Mouse (Mus musculus): ENCODE measurements around the gene Fhl1. TPM values are rescaled to one million over a fixed set of nuclear protein-coding genes. Genes with fewer than 3 reads are reported as not detected.
A peak's percentile ranks its signal among the peaks of the same experiment; 100 is the strongest.

Gene Fhl1
- total RNA-seq, 1 experiment from 2014 or later: 0.67 TPM

DNA sequence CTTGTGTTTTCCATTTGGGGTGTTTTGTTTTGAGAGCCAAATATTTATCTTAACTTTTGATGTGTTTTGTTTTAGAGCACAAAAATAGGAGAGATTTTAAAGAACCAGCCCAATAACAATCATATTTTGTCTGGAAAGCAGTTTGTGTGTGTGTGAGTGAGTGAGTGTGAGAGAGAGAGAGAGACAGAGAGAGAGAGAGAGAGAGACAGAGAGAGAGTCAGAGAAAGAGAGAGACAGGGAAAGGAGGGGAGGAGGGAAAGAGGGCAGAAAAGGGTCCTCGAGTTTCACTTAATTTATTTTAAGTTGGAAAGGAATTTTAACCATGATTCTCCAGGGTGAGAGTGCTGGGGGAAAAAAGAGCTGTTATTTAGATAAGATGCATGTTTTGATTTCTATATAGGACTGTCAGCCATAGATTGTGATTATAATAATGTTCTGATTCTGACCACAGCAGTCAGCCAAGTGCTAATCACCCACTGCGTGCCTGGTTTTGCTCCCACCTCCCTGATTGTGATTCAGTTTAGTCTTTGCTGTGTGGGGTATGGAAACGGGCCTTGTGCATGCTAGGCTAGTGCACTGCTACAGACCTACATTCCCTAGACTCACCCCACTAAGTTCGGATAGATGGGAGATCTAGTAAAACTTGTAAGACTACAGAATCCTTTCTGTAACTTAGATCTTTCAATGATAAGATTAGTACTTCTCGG is 6.4 kb downstream of the Fhl1 start:
- ATAC-seq (replicated peaks; ENCODE audit: insufficient number of reproducible peaks, low FRiP score, low TSS enrichment, poor library complexity, severe bottlenecking): no peak

DNA sequence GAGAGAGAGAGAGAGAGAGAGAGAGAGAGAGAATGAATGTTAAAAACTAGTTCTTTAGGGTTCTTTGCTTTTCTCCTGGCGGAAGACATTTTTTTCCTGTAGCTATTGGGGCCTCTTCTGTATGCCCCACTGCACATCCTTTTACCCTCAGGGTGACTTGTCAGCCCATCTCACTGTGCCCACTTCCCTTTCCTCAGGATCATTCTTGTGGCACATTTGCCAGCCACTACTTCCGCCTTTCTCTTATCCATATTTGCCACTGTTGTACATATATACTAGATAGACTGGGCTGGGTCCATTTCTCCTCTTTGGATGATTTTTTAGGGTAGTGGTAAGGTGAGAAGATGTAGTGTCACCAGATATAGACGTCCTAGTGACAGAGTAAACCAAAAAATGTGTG is 9.8 kb downstream of the Fhl1 start:
- no peak for ATAC-seq (replicated peaks; ENCODE audit: insufficient number of reproducible peaks, low FRiP score, low TSS enrichment, poor library complexity, severe bottlenecking)

DNA sequence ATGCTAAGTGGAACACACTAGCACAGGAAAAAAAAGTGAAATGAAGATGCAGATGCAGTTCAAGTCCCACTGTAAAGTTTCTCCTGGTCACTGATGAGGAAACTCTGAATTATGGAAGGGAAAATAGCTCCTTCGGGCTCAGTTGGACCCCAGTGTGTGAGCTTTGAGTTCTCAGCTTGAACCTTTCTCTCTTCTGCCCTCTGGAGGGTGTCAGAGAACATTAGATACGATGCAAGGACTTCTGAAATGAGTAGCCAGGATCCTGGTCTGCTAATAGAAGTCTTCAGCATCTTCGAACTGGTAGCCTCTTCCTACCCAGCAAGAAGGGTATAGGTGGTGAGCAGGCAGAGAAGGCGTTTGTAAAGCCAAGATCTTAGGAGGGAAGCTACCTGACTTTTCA is 19.9 kb downstream of the Fhl1 start:
- ATAC-seq (replicated peaks; ENCODE audit: insufficient number of reproducible peaks, low FRiP score, low TSS enrichment, poor library complexity, severe bottlenecking): no peak

DNA sequence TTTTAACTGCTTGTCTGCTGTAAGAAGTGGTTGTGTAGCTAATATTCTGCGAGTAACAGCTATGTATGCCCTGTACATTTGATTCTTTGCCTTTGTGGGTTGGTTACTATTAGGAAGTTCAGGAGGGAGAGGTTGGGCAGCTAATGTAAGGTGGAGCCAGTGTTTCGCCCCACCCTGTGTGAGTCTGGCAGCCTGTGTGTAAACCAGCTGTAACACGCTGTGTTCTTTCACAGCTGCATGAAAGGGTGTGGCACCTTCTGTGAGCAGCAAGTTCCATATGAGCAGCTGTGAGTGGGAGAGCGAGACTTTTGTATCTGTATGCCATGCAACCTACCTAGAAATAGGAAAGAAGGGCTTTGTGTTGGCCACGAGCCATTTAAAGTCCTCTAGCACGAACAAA is 20.6 kb downstream of the Fhl1 start:
- no peak for ATAC-seq (replicated peaks; ENCODE audit: insufficient number of reproducible peaks, low FRiP score, low TSS enrichment, poor library complexity, severe bottlenecking)

DNA sequence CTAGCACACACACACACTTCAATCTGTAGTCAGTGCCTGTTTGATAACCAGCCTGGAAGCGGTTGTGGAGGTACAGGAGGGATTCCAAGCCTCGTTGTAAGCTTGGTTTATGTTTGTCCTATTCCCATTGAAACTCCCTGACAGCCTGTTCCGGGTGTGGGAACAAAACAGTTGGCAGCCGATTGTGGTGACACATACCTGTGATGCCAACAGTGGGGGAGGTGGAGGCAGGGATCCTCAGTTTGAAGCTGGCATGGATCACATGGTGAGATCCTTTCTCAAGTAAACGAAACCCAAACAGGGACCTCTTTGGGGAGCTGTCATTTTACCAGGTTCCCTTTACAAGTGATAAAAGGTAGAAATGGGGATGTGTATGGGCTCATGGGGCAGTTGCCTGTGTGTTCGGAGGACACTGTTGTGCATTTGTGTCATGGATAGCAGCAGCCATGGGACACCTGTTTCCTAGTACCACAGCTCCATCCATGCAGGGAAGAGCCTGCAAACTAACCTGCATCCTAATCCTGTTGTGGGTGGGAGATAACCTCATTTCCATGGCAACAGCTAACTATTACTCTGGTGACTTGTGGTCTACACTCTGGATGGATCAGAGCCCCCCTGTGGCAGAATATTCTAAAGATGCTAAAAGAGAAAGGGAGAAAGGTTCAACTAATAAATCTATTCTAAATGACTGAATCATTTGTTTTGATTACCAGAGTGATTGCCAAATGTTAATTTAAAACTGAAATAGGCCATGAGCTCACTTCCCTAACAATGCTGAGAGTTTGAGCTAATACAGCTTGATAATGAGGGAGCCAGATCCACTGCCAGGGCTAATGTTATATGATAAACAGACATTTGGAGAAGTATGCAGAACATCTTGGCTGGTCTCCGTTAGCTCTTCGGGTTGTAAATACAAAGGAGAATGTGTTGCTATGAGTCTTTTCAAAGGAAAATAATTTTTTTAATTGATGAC is 22.0 kb downstream of the Fhl1 start:
- no peak for ATAC-seq (replicated peaks; ENCODE audit: insufficient number of reproducible peaks, low FRiP score, low TSS enrichment, poor library complexity, severe bottlenecking)

DNA sequence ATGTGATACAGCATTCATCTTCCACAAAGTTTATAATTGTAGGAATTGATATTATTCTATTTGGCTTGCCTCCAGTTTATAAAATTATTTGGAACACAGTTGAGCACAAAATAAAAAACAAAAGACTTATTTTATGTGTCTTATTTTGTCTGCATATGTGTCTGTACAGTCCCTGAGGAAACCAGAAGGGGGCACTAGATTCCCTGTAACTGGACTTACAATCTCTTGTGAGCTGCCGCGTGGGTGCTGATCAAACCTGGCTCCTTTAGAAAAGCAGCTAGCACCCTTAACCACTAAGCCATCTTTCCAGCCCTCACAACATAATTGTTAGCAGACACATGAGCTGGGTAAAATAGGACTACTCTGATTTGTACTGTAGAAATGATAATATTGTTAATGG is 24.1 kb downstream of the Fhl1 start:
- no peak for ATAC-seq (replicated peaks; ENCODE audit: insufficient number of reproducible peaks, low FRiP score, low TSS enrichment, poor library complexity, severe bottlenecking)

DNA sequence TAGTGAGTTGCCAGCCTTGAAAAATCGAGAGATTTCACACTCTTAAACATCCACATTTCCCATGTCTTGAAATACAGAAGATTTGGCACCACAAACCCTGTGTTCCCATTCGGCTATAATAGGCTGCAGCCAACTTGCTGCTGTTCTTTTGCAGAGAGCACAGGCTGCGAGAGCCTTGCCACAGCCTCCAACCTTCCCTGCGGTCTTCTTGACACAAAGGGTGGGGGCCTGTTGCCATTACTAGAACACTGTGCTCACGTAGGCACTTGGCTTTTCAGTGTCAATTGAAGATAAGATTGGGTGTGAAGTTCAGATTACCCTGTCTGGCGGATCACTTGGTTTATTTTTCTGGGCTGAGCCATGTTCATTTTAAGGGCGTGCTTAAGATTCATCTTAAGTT is 24.8 kb downstream of the Fhl1 start:
- ATAC-seq (replicated peaks; ENCODE audit: insufficient number of reproducible peaks, low FRiP score, low TSS enrichment, poor library complexity, severe bottlenecking): no peak

DNA sequence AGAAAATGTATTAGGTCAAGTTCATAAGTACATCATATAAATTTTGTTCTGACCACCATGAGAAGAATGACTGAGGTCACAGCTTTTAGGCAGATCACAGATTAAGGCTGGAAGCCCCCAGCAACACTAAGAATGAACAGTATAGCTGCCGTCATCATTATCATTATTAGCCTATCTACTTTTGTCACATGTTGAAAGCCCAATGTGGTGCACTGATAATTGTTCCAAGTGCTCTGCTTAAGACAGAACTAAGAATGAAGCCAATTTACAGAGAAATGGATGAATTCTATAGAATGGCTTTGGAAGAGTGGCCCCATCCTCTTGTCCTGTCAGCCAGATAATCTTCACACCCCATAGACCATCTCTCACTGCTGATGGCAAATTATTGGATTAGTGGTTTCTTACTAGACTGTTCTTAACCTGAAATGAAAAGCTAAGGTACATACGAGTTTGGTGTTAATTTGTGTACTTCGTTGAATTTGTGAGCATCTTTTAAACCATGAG is 28.7 kb downstream of the Fhl1 start:
- no peak for ATAC-seq (replicated peaks; ENCODE audit: insufficient number of reproducible peaks, low FRiP score, low TSS enrichment, poor library complexity, severe bottlenecking)

DNA sequence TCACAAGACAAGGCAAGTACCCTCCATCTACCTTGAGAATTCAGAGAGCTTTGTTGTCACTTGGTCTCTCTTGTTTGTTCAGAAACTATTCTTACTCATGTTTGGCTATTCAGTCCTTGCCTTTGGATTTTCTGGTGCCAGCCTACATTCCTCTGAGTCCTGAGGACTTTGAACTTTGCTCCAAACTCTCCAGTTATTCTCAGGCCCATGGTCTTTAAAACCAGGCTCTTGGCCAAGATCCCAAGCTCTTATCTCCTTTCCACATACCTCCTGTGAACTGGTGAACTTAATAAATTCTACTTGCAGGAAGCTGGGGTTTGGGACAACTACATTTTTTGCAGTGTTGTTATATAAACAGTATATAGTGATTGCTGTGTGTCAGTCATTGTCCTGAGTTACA is 38.3 kb downstream of the Fhl1 start:
- ATAC-seq (replicated peaks; ENCODE audit: insufficient number of reproducible peaks, low FRiP score, low TSS enrichment, poor library complexity, severe bottlenecking): no peak

DNA sequence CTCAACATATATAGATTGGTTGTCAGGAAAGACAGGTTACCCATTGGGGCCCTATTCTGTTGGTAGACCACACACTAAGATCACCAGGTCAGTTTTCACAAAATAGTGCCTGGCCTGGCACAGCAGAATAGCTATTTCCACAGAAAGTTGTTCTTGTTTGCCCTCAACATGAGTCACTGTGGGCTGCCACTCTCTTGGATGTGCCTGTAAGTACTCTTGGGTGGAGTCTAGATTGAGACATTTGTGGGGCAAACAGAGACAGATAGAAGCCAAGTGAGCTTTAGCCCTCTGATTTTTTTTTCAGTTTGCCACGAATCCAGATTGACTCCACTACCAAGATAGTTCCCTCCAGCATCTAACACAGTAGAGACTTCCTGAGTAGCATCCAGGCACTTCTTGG is 40.2 kb downstream of the Fhl1 start:
- no peak for ATAC-seq (replicated peaks; ENCODE audit: insufficient number of reproducible peaks, low FRiP score, low TSS enrichment, poor library complexity, severe bottlenecking)

DNA sequence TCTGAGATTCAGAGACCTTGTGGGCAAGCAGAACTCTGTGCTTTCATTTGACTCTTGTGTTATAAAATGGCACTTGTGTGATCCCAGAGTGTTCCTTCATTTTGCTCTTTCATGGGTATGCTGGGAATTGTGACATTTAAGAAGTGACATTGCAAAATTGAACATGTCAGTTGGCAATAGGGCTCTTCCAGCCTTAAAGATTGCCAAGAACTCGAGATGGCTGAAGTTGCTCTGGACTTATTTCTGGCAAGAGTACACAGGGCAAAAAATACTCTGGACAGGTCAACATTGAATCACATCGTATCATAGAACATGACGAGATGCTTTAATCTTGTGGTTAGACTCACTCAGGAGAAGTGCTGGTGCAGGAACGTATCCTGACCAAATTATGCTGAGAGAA is 41.7 kb downstream of the Fhl1 start:
- ATAC-seq (replicated peaks; ENCODE audit: insufficient number of reproducible peaks, low FRiP score, low TSS enrichment, poor library complexity, severe bottlenecking): no peak

DNA sequence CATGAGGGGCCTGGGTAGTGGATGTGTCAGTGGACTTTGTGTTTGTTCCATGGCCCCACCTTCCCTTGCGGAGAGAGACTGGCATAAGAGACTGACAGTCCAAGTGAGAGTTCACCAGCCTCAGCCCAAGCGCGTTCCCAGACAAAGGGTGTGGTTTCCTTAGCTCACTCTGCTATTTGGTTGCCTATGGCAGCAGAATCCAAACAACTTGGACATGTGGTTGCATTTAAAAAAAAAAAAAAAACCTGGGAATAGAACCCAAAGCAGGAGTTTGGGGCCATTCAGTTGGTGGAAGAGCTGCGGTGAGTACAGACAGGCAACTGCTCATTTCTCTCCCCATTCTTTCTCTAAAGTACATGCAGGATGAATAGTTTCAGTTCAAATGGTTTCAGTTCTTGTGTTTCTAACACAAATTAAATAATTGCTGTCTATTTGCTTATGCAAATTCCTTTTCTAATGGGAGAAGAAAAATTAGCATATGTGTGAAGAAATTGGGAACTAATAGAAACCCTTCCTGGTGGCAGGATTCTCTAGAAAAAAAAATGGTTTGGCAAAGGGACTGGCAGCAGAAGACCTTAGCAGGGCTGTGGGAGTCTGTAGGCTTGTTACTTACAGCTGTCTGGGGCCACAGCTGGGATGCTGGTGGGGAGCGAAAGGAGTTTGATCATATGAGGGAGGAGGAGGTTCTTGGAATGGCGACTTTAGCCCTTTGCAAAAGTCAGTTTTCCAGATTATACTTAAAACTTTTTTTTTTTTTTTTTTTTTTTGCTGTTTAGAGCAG is 54.9 kb downstream of the Fhl1 start:
- no peak for ATAC-seq (replicated peaks; ENCODE audit: insufficient number of reproducible peaks, low FRiP score, low TSS enrichment, poor library complexity, severe bottlenecking)

DNA sequence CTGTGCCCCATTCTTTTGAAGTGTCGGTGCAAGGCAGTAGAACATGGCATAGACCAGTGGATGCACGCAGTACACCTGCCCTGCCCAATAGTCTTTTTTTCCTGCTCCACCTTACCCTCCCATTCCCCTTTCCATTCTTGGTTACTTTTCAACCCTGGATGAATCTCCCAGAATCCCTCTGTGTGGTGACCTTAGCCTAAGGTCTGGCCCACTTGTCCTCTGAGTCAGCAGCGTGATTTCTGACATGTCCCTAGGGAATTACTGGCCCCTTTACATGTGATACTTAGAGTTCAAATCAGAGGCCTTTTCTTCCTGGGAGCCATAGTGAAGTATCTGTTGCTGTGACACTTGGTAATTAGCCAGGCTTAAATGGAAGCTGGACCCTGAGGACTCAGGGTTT is 55.9 kb downstream of the Fhl1 start:
- no peak for ATAC-seq (replicated peaks; ENCODE audit: insufficient number of reproducible peaks, low FRiP score, low TSS enrichment, poor library complexity, severe bottlenecking)

DNA sequence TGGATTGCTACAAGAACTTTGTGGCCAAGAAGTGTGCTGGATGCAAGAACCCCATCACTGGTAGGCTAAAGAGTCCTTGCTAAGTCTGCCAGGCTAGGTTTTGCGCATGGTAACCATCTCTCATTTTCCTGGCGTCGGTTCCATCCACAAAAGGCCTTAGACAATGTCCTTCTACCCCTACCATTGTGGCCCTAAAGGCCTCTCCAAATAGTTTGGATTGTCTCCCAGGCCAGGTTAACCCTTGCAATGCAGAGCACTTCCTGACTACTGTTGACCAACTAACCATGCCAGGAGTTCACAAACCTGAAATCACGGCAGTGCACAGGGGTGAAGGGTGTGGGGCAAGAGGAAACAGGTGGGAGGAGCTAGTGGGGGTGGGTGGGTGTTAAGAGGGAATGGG is 59.0 kb downstream of the Fhl1 start:
- no peak for ATAC-seq (replicated peaks; ENCODE audit: insufficient number of reproducible peaks, low FRiP score, low TSS enrichment, poor library complexity, severe bottlenecking)

DNA sequence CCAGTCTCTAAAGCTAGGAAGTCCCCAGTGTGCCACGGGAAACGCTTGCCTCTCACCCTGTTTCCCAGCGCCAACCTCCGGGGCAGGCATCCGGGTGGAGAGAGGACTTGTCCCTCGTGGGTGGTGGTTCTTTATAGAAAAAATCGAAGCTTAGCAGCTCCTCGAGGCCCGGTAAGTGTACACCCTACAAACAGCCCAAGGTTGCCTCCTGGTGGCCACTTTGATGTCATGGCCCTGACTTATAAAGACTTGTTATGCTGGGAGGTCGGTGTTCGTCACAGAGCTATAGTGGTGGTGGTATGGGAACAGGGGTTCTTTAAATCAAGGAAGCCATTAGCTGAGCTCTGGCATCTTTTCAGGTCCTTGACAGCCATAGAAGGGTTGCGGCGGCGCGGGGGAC is 59.7 kb downstream of the Fhl1 start:
- no peak for ATAC-seq (replicated peaks; ENCODE audit: insufficient number of reproducible peaks, low FRiP score, low TSS enrichment, poor library complexity, severe bottlenecking)

DNA sequence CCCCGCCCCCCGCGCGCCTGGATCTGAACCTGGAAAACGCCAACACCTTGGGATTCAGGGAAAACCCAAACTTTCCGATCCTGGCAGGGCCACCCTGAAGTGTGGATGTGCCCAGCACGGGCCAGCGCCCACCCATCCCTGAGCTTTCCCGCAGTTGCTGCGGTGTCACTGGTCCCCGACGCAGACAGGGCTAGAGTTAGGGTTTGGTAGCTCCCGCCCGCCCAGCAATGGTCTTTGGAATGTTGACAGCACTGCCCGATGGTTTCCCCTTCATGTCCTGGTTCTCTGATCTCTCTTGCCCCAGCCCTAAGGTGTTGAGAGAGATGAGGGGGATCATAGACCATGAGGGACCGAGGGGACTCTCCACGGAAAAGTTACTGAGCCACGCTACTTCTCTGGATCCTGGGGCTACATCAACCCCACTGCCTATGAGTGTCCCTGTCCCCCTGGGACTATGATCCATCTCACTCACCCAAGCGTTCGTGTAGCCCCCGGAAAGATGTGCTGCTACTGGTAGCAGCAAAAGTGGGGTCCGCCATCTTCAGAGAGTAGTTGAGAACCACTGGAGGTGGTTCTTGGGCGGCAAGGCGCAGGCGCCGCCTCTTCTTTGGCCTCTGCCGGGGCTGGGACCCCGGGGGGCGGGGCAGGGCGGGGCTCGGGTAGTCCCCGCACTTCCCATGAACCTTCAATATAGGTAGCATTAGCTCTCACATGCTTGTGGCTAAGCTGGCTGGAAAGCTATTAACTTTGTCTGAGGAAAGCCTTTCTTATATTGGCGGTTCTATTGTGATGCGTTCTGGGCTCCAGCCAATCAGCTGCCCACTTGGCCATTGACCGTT is 90.4 kb downstream of the Fhl1 start, which contains the start of gene Map7d3:
Map7d3 (minus strand) TSS at position 562 of the 839 bp plus-strand sequence.
- no peak for ATAC-seq (replicated peaks; ENCODE audit: insufficient number of reproducible peaks, low FRiP score, low TSS enrichment, poor library complexity, severe bottlenecking)

DNA sequence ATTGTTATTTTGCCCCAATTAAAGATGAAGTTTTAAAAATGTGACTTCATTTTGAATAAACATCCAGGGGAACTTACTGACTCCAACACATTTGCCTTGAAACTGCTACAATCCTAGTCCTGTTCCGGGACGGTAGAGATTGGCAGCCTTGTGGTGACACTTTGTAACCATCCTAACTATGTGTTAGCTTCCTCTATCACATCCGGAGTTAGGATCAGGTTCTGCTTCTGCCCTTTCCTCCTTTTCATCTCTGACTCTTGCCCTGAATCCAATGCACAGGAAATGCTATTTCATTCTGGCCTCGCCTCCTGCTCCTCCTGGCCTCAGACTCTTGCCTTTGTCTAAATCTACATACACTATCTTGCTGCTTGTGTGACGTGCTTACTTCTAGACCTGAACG is 95.9 kb downstream of the Fhl1 start:
- peak; percentile 75; the same call in 1 of the 2 replicates for ATAC-seq (replicated peaks; ENCODE audit: insufficient number of reproducible peaks, low FRiP score, low TSS enrichment, poor library complexity, severe bottlenecking)

DNA sequence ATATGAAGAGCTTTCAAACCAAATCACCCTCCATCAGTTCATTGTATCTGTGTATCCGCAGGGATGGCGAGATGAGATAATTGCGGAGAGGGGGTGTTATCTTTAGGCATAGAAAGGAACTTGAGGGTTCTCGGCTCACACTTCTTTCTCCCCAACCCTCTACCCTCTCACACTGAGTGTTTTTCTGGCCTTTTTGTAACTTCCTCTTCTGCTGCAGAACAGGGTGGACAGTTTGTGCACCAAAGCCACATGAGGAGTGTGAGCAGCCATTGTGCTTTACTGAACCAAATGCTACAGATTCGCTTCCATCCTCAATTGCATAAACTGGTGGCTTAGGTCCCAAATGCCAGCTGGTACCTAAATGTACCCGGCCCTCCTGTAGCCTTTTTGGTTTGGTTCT is 104.3 kb downstream of the Fhl1 start:
- ATAC-seq (replicated peaks; ENCODE audit: insufficient number of reproducible peaks, low FRiP score, low TSS enrichment, poor library complexity, severe bottlenecking): no peak
